Mouse (Mus musculus): ENCODE results near the gene Fabp7. TPM values are rescaled to one million over a fixed set of nuclear protein-coding genes. Genes with fewer than 3 reads are reported as not detected.
A peak's percentile ranks its signal among the peaks of the same experiment; 100 is the strongest.

The Fabp7 gene
- polyA plus RNA-seq (2016; fragmentation: Nextera tagmentation; extraction: Ambion mirVana), result 467 and 736 TPM in 2 replicates

DNA sequence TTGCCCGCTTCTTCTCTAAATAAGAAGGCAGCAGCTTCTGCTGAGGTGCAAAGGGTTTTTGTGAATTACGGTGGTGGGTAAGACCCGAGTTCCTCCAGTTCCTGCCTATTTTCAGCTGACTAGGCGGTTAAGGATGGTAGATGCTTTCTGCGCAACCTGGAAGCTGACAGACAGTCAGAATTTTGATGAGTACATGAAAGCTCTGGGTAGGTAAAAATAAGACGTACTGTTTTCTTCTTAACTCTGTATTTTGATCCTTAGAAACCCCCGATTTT is at the start of gene Fabp7:
Fabp7 (plus strand) TSS at position 6 of the 275 bp plus-strand sequence.
- 12% methylated on average over 7 of the region's 7 CpGs for WGBS
- H3K9me3 ChIP-seq (replicated peaks), result no peaks in the 10 kb centered on the region; the same call in 1 of the 2 replicates
- peak within 1 kb of the TSS; percentile 61 for H3K4me3 ChIP-seq
- peaks cover 29% of the 10 kb centered on the region for H3K36me3 ChIP-seq
- no peak for DNase-seq (ENCODE audit: low spot score)
- H3K27me3 ChIP-seq (ENCODE audit: low read depth, poor library complexity, severe bottlenecking), result no peaks in the 10 kb centered on the region
- peak within 1 kb of the TSS; percentile 86 for H3K27ac ChIP-seq (replicated peaks)
- peaks cover 69% of the 10 kb centered on the region for H3K4me1 ChIP-seq

DNA sequence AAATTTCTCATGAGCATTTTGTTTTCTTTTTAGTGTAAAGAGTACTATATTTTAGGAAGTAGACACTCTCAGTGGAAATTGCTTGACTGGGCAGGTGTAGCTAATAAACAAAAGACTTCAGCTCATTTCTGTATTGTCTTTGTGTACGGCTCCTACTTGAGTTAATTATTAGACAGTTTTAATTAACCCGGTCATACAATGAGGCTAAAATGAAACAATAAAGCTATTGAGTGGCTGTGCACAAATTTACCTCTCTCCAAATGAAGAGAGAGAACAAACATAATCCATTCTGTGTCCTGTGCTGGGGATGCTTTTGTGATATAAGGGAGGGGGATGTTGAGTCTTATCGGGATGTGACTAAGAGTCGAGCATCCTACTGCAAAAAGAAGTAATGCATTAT is 43.9 kb upstream of the Fabp7 start:
- no peaks in the 10 kb centered on the region for H3K36me3 ChIP-seq
- no peak overlapping the region for H3K27ac ChIP-seq (replicated peaks)
- no peaks in the 10 kb centered on the region for H3K9me3 ChIP-seq (replicated peaks)
- H3K4me1 ChIP-seq, result peaks cover 7% of the 10 kb centered on the region
- 84% methylated on average over 4 of the region's 4 CpGs for WGBS
- DNase-seq (ENCODE audit: low spot score), result no peak
- H3K27me3 ChIP-seq (ENCODE audit: low read depth, poor library complexity, severe bottlenecking), result no peaks in the 10 kb centered on the region
- no peak overlapping the region for H3K4me3 ChIP-seq

DNA sequence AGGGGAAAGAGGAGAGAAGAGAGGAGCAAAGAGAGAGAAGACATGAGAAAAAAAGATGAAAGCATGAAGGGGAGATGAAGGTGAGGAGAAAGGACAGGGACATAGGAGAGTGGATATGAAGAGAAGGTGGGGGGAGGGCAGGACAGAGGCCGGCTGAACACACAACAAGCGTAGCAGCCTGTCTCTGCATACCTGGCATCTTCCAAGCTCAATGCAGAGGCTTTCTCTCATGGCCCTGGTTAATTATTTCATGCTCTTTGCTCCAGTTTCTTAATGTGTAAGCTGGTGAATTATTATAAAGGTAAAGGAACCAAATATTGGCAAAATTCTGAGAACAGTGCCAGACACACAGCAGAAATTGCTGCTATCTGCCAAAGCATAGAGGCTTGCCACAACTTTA is 43.3 kb upstream of the Fabp7 start:
- Histone ChIP-seq H3K9me3 (replicated peaks) (no peaks in the 10 kb centered on the region), H3K27me3 (ENCODE audit: low read depth, poor library complexity, severe bottlenecking) (no peaks in the 10 kb centered on the region), H3K4me3 (no peak overlapping the region), H3K27ac (replicated peaks) (no peak overlapping the region), H3K4me1 (peaks cover 8% of the 10 kb centered on the region), H3K36me3 (no peaks in the 10 kb centered on the region)
- no peak for DNase-seq (ENCODE audit: low spot score)
- WGBS, result 75% methylated on average over 2 of the region's 2 CpGs

DNA sequence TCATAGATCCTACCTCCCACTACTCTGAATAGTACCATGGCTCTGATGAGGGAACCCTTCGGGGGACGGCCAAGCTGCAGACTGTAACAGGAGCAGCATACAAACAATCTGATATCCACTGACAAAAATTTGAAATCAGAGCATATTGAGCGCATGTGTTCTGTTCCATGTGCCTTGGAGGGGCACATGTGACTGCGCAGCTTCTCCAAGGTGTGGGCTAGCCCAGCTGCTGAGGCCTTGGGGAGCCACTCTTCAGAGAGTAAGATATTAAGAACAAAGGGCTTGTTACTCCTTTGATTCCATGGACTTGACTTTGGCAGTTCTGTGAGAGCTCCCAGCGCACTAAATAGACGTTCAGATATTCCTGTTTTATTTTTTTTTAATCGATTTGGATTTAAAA is 41.6 kb upstream of the Fabp7 start:
- 74% methylated on average over 7 of the region's 7 CpGs for WGBS
- no peak overlapping the region for H3K27ac ChIP-seq (replicated peaks)
- peaks cover 12% of the 10 kb centered on the region for H3K4me1 ChIP-seq
- H3K36me3 ChIP-seq, result no peaks in the 10 kb centered on the region
- no peaks in the 10 kb centered on the region for H3K27me3 ChIP-seq (ENCODE audit: low read depth, poor library complexity, severe bottlenecking)
- H3K4me3 ChIP-seq, result no peak overlapping the region
- H3K9me3 ChIP-seq (replicated peaks), result no peaks in the 10 kb centered on the region
- DNase-seq (ENCODE audit: low spot score), result no peak

DNA sequence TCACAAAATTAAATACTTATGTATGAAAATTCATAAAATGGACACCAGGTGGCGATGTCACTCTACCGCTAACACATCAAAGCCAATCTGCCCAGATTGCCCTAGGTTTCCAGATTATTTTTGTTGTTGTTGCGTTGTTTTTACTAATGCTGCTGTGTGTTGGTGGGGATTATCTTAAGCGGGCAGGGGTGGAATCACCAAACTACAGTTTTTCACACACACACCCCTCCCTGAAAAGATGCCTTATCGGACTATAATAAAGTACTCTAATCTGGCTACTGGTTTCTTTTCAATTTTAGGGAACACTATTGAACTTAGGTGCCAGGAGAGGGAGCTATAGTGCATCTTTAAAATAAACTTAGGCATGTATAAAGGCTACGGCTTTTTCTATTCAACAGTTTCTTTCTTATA is 41.1 kb upstream of the Fabp7 start:
- DNase-seq (ENCODE audit: low spot score), result peak; percentile 61
- H3K9me3 ChIP-seq (replicated peaks), result no peaks in the 10 kb centered on the region
- no peaks in the 10 kb centered on the region for H3K36me3 ChIP-seq
- H3K27me3 ChIP-seq (ENCODE audit: low read depth, poor library complexity, severe bottlenecking), result no peaks in the 10 kb centered on the region
- WGBS, result 10% methylated on average over 6 of the region's 6 CpGs
- H3K4me3 ChIP-seq, result peak overlapping the region; percentile 40
- H3K27ac ChIP-seq (replicated peaks), result peak overlapping the region; percentile 75; the same call in 1 of the 2 replicates
- H3K4me1 ChIP-seq, result peaks cover 12% of the 10 kb centered on the region

DNA sequence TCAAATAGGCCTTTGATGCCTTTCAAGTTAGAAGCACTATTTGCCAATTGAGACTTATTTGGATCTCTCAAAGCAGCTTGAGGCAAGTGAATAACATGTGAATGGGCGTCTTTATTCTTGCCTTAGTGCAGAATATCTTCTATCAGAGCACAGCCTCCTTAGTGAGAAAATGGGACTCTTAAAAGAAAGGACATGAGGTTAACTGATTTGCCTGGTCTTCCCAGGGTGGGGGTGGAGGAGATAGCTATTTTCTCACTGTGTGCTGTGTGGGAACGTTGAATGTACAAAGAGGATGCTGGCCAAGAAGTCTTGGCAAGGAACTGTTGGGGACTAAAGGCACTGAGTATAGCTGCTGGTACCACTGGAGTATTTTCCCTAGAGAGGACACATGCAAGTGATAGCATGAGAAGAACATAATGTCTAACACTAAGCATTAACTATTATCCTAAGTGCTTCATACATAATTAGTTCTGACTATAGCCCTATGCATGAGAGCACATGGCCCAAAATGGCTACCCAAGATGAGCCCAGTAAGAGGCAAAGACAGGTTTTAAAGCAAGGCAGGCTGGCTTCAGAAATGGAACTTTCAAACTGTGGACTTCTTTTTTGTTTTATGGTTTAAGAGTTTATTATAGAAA is 40.4 kb upstream of the Fabp7 start:
- H3K4me1 ChIP-seq, result peaks cover 12% of the 10 kb centered on the region
- 44% methylated on average over 2 of the region's 2 CpGs for WGBS
- peak overlapping the region; percentile 70 for H3K27ac ChIP-seq (replicated peaks)
- DNase-seq (ENCODE audit: low spot score), result no peak
- H3K4me3 ChIP-seq, result no peak overlapping the region
- H3K36me3 ChIP-seq, result no peaks in the 10 kb centered on the region
- H3K27me3 ChIP-seq (ENCODE audit: low read depth, poor library complexity, severe bottlenecking), result no peaks in the 10 kb centered on the region
- H3K9me3 ChIP-seq (replicated peaks), result no peaks in the 10 kb centered on the region

DNA sequence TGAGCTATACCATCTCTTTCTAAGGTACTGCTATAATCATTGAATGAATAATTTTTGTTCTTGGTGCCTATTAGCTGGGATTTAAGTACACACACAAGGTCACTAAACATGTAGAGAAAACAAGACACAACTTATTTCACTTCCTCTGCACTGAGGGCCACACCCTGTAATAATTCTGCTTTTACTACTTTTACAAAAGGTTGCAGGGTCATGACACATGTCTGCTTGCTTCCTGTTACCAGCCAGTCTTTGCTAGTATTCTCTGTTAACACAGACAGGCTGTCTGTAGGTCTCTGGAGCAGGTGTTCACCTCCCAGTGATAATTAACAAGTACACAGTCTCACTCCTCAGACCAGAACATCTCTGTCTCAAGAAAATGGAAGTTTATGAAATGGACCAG is 39.2 kb upstream of the Fabp7 start:
- Histone ChIP-seq H3K27ac (replicated peaks) (no peak overlapping the region), H3K4me1 (peaks cover 12% of the 10 kb centered on the region), H3K36me3 (no peaks in the 10 kb centered on the region), H3K4me3 (no peak overlapping the region), H3K27me3 (ENCODE audit: low read depth, poor library complexity, severe bottlenecking) (no peaks in the 10 kb centered on the region), H3K9me3 (replicated peaks) (no peaks in the 10 kb centered on the region)
- DNase-seq (ENCODE audit: low spot score), result no peak

DNA sequence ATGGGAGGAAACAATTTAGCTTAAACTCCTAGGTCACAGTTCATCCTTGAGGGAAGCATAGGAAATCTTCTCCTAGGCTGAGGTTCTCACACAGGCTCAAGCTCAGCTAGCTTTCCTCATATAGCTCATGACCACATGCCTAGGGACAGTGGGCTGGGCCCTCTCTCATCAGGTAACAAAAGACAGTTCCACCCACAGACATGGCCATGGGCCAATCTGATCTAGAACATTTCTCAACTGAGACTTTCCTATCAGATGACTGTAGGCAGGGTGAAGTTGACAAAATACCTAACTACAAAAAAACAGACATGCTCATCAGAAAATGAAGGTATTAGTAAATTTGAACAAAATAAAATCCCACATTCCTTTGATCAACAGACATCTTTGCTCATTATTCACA is 37.6 kb upstream of the Fabp7 start:
- Histone ChIP-seq H3K4me3 (no peak overlapping the region), H3K27me3 (ENCODE audit: low read depth, poor library complexity, severe bottlenecking) (no peaks in the 10 kb centered on the region), H3K36me3 (no peaks in the 10 kb centered on the region), H3K9me3 (replicated peaks) (no peaks in the 10 kb centered on the region), H3K27ac (replicated peaks) (no peak overlapping the region), H3K4me1 (peaks cover 12% of the 10 kb centered on the region)
- no peak for DNase-seq (ENCODE audit: low spot score)

DNA sequence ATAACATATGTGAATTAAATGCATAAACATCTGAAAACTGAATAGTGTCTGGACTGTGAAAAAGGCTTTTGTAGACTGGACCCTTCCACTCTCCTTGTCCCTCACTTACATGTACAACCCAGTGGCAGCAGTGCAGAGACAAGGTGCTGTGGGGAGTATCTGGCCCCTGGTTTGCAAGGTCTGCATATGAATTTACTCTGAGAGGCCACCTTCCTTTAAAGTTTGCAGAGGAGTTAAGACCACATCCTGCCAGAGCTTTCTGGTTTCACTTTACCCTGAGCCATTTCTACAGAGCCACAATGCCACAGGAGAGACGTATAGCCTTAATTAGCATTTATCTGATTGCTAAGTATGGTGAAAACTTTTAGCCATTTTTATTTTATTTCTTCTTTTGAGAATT is 31.3 kb upstream of the Fabp7 start:
- no peaks in the 10 kb centered on the region for H3K9me3 ChIP-seq (replicated peaks)
- no peak overlapping the region for H3K4me3 ChIP-seq
- H3K36me3 ChIP-seq, result no peaks in the 10 kb centered on the region
- H3K27me3 ChIP-seq (ENCODE audit: low read depth, poor library complexity, severe bottlenecking), result no peaks in the 10 kb centered on the region
- no peak overlapping the region for H3K27ac ChIP-seq (replicated peaks)
- no peak for DNase-seq (ENCODE audit: low spot score)
- 100% methylated on average over 1 of the region's 1 CpGs for WGBS
- no peaks in the 10 kb centered on the region for H3K4me1 ChIP-seq

DNA sequence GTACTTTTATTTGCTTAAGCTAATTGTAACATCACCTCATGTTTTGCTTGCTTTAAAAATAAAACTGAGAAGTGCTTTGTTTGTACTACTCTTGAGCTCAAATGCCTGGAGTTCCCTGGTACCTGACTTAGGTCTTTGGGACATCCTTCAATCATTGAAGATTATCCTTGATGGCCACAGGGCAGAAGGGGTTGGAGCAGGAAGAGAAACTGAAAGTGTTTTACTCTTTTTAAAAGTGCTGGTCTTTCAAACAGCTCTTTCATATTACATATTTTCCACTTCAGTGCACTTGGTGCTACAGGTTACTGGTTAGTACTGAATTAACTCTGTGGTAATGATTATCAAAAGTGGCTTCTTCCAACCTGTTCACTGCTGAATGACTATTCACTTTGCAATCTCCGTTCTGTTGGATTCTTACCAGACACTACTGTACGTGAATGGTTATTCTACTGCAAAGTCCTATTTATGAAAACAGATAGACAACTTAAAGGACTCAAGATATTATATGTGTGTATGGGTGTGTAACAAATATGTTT is 29.4 kb upstream of the Fabp7 start:
- Histone ChIP-seq H3K4me1 (no peaks in the 10 kb centered on the region), H3K27ac (replicated peaks) (no peak overlapping the region), H3K36me3 (no peaks in the 10 kb centered on the region), H3K27me3 (ENCODE audit: low read depth, poor library complexity, severe bottlenecking) (no peaks in the 10 kb centered on the region), H3K4me3 (no peak overlapping the region), H3K9me3 (replicated peaks) (no peaks in the 10 kb centered on the region)
- 96% methylated on average over 2 of the region's 2 CpGs for WGBS
- no peak for DNase-seq (ENCODE audit: low spot score)

DNA sequence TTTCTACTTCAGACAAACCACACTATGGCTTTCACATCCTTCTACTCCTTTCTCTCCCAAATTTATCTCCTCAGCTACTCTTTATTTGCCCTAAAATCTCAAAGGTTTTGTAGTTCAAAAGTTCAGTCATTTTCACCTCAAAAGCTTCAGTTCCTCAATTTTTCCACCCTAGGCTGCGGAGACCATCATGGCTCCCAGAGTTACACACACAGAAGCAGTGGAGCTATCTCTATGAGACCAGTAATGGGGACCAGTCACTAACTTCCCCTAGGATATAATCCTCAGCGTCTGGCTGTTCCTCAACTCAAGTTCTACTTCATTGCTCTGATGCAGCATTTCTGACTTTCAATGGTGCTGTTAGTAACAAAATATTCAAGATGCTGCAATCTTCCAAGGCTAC is 25.7 kb upstream of the Fabp7 start:
- DNase-seq (ENCODE audit: low spot score), result no peak
- Histone ChIP-seq H3K4me1 (no peaks in the 10 kb centered on the region), H3K36me3 (no peaks in the 10 kb centered on the region), H3K9me3 (replicated peaks) (no peaks in the 10 kb centered on the region), H3K4me3 (no peak overlapping the region), H3K27me3 (ENCODE audit: low read depth, poor library complexity, severe bottlenecking) (no peaks in the 10 kb centered on the region), H3K27ac (replicated peaks) (no peak overlapping the region)
- WGBS, result 93% methylated on average over 2 of the region's 2 CpGs

DNA sequence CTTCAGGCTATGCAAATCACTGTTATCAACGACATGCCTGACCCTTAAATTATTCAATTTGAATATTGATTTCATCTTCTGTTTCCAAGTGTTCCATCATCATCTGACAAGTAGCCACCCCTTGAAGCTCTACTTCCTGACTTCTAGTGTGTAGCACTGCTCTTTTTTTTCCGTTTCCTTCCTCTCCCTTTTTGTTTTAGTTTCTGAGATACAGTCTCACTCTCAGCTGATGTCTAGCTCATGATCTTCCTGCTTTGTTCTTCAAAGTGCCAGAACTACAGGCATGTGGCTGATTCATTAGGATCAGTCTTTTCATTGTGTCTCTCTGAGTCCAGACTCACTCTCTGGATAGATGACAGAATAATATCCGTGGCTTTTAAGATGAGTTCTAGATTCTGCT is 24.0 kb upstream of the Fabp7 start:
- H3K4me1 ChIP-seq, result no peaks in the 10 kb centered on the region
- 83% methylated on average over 3 of the region's 3 CpGs for WGBS
- no peaks in the 10 kb centered on the region for H3K36me3 ChIP-seq
- no peak for DNase-seq (ENCODE audit: low spot score)
- no peak overlapping the region for H3K27ac ChIP-seq (replicated peaks)
- no peaks in the 10 kb centered on the region for H3K9me3 ChIP-seq (replicated peaks)
- no peak overlapping the region for H3K4me3 ChIP-seq
- H3K27me3 ChIP-seq (ENCODE audit: low read depth, poor library complexity, severe bottlenecking), result no peaks in the 10 kb centered on the region

DNA sequence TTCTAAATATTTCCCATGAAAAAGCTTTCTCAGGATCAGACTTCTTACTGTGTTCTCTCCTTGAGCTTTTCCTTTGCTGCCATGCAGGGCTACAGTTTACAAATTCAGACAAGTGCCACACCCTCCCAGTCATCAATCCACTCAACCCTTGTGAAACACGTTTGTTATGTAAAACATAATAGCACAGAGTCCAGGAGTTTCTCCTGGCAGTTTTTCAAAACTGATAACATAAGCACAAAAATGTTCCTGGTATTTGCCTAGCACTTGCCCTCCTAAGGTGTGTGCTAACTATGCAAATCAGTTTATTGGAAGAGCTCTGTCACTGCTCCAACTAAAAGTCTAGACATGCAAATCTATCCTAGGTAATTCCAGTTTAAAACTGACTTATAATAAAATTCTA is 21.6 kb upstream of the Fabp7 start:
- H3K9me3 ChIP-seq (replicated peaks), result no peaks in the 10 kb centered on the region
- no peaks in the 10 kb centered on the region for H3K27me3 ChIP-seq (ENCODE audit: low read depth, poor library complexity, severe bottlenecking)
- no peaks in the 10 kb centered on the region for H3K4me1 ChIP-seq
- H3K4me3 ChIP-seq, result no peak overlapping the region
- no peak overlapping the region for H3K27ac ChIP-seq (replicated peaks)
- no peaks in the 10 kb centered on the region for H3K36me3 ChIP-seq
- no peak for DNase-seq (ENCODE audit: low spot score)
- WGBS, result 53% methylated on average over 1 of the region's 1 CpGs
